Mouse (Mus musculus) thymus, adult 18-20 months (tissue): ENCODE measurements around the gene Pld5.
"Not testable (repeated sequence)": the region's sequence is repeated elsewhere in the genome, so short reads cannot be mapped to it uniquely, and the experiment has no call there.

ENCODE experiments used
- DNase-seq, 2 experiments: peaks; one replicate each; pipeline ENCODE4 v3.0.0; 2022; ENCODE audit warnings: mixed read lengths in 2 of 2

The Pld5 gene

GRCm38 (mm10) chr1:176036028-176036427 is 239.1 kb downstream of the Pld5 start:
- no peak for DNase-seq

GRCm38 (mm10) chr1:176034699-176035098 is 240.4 kb downstream of the Pld5 start:
- DNase-seq = no peak

- DNase-seq = no peak
Observed at GRCm38 (mm10) chr1:176033698-176034097, 241.4 kb downstream of the Pld5 start.

GRCm38 (mm10) chr1:176029063-176029462 is 246.0 kb downstream of the Pld5 start:
- DNase-seq = no peak

GRCm38 (mm10) chr1:176028397-176028796 is 246.7 kb downstream of the Pld5 start:
- DNase-seq = no peak

GRCm38 (mm10) chr1:176024501-176024900 is 250.6 kb downstream of the Pld5 start:
- no peak for DNase-seq

- DNase-seq = no peak
Observed at GRCm38 (mm10) chr1:176018523-176018922, 256.6 kb downstream of the Pld5 start.

- no peak for DNase-seq
Observed at GRCm38 (mm10) chr1:176016076-176016475, 259.0 kb downstream of the Pld5 start.

GRCm38 (mm10) chr1:176013497-176014268 is 261.4 kb downstream of the Pld5 start:
- DNase-seq = no peak

- no peak for DNase-seq
Observed at GRCm38 (mm10) chr1:176011535-176011934, 263.6 kb downstream of the Pld5 start.

- no peak for DNase-seq
Observed at GRCm38 (mm10) chr1:176011072-176011471, 264.0 kb downstream of the Pld5 start.

- DNase-seq = no peak
Observed at GRCm38 (mm10) chr1:176008411-176008810, 266.7 kb downstream of the Pld5 start.

GRCm38 (mm10) chr1:176000599-176000998 is 274.5 kb downstream of the Pld5 start:
- no peak for DNase-seq

GRCm38 (mm10) chr1:175997076-175997651 is 277.9 kb downstream of the Pld5 start:
- no peak for DNase-seq

- DNase-seq = no peak
Observed at GRCm38 (mm10) chr1:175988912-175989311, 286.2 kb downstream of the Pld5 start.

- no peak for DNase-seq
Observed at GRCm38 (mm10) chr1:175988448-175988847, 286.7 kb downstream of the Pld5 start.

- DNase-seq = not testable (repeated sequence)
Observed at GRCm38 (mm10) chr1:175979014-175979413, 296.1 kb downstream of the Pld5 start, which contains the start of gene Rbm8a2. TSS of gene Rbm8a2 (minus strand) at chr1:175979114.

GRCm38 (mm10) chr1:175970710-175971109 is 304.4 kb downstream of the Pld5 start:
- no peak for DNase-seq

GRCm38 (mm10) chr1:175967004-175967745 is 307.9 kb downstream of the Pld5 start:
- no peak for DNase-seq

GRCm38 (mm10) chr1:175961786-175962185 is 313.3 kb downstream of the Pld5 start:
- DNase-seq = no peak

GRCm38 (mm10) chr1:175950851-175951250 is 324.3 kb downstream of the Pld5 start:
- no peak for DNase-seq

- DNase-seq = no peak
Observed at GRCm38 (mm10) chr1:175950421-175950820, 324.7 kb downstream of the Pld5 start.

GRCm38 (mm10) chr1:175946718-175947315 is 328.3 kb downstream of the Pld5 start:
- no peak for DNase-seq
